Mouse (Mus musculus): Measurements from ENCODE around the gene Pcx. TPM values are rescaled to one million over a fixed set of nuclear protein-coding genes. Genes with fewer than 3 reads are reported as not detected.
"Not testable (repeated sequence)": the region's sequence is repeated elsewhere in the genome, so short reads cannot be mapped to it uniquely, and the experiment has no call there.

Pcx gene
- total RNA-seq, 2 experiments from 2014 or later, result 56.9 to 66.3 TPM

DNA sequence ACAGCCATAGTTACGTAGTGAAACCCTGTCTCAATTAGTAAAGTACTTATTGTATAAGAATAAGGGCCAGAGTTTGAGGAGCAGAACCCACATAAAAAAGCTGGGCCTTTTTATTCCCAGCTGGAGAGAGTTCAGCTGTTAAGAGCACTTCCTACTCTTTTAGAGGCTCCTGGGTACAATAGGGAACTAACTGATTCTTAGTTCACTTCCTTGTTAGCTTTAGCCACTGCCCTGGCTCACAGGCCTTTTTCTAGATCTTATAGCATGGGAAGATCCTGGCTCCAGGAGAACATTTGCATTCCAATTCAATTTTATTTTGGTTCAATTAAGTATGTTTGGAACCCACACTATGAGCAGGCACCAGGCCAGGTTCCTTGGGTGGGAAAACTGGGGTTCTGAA, 61.4 kb downstream of the Pcx start:
- DNase-seq (ENCODE audit: low spot score in 2 of 2), result no peak
- intact Hi-C loops (cut with DNase I), result no loop called here

DNA sequence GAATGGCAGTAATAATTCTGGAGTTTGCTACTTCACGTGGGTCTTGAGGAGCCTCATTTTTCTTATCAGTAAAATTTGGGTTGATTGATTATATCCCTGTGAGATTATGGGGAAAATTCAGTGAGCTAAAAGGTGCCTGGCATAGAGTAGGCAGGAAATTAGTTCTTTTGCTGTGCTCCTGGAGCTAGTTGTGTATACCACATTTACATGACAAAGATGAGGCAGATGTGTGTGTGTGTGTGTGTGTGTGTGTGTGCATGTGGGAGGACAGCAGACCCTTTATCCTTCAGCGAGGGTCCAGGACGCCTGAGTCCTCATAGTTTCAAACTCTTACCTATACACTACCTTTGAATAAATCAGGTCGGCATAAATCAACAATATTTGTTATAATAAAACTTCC, 61.8 kb downstream of the Pcx start:
- no peak for DNase-seq (ENCODE audit: low spot score in 2 of 2)
- intact Hi-C loops (cut with DNase I), result no loop called here

- intact Hi-C loops (cut with DNase I), result no loop called here
- DNase-seq (ENCODE audit: low spot score in 2 of 2), result no peak
Observed at GRCm38 (mm10) chr19:4572467-4572866, 62.2 kb downstream of the Pcx start.

DNA sequence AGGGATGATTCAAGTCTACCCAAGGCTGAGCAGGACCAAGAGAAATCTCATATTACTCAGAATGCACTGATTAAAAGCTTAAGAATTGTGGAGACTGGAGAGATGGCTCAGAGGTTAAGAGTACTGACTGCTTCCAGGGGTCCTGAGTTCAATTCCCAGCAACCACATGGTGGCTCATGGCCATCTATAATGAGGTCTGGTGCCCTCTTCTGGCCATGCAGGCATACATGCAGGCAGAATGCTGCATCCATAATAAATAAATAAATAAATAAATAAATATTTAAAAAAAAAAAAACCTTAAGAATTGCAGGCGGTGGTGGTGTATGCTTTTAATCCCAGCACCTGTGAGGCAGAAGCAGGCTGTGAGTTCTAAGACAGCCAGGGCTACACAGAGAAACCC, 63.0 kb downstream of the Pcx start:
- intact Hi-C loops (cut with DNase I), result no loop called here
- DNase-seq (ENCODE audit: low spot score in 2 of 2), result no peak

DNA sequence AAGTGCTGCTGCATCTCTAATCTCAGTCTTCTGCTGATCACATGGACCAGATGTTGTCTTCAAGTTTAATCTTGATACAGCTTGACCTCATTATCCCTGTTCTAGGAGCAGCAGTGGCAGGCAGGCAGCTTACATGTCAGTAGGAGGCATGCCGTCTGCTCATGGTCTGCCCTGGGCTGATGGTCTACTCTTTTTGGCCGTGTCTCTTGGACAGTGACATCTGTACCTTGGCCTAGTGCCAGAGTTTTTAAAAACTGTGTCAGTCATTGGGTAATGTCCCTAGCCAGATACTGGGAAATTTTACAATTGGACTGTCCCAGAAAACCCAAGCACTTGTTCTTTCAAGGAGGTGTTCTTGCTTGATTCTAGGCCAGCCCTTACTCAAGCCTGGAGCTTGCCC, 68.5 kb downstream of the Pcx start:
- DNase-seq (ENCODE audit: low spot score in 2 of 2), result no peak
- intact Hi-C loops (cut with DNase I), result no loop called here

DNA sequence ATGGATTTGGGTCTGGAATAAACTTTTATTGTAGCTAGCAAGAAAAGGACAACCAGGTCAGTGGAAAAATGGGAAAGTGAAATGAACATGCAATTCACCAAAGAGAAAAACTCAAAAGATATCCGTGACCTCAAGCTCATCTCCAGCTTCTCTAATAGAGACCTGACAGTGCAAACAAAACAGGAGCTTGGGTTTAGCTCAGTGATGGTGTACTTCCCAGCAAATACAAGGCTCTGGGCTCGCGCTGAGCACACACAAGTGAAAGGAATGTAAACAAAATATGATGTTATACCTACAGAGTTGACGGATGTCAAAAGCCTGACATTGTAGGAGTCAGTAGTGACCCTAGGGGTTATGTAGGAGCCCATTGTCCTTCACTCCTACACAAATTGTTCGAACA, 69.0 kb downstream of the Pcx start:
- intact Hi-C loops (cut with DNase I), result no loop called here
- no peak for DNase-seq (ENCODE audit: low spot score in 2 of 2)

- peak in 1 of 2 experiments; percentile 16 for DNase-seq (ENCODE audit: low spot score in 2 of 2)
- intact Hi-C loops (cut with DNase I), result no loop called here
Observed at GRCm38 (mm10) chr19:4583856-4584255, 73.6 kb downstream of the Pcx start.

DNA sequence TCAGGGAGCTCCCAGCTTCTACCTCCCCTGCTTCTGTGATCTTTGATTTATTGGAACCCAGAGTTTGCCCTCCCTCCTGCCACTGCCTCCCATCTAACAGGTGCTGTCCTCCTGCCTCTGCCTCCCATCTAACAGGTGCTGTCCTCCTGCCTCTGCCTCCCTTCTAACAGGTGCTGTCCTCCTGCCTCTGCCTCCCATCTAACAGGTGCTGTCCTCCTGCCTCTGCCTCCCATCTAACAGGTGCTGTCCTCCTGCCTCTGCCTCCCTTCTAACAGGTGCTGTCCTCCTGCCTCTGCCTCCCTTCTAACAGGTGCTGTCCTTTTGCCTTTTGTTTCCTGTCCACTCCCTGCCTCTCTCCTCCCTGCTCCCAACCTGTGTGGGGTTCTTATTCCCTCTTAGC, 76.5 kb downstream of the Pcx start:
- intact Hi-C loops (cut with DNase I); DNase-seq (ENCODE audit: low spot score in 2 of 2): not testable (repeated sequence)

DNA sequence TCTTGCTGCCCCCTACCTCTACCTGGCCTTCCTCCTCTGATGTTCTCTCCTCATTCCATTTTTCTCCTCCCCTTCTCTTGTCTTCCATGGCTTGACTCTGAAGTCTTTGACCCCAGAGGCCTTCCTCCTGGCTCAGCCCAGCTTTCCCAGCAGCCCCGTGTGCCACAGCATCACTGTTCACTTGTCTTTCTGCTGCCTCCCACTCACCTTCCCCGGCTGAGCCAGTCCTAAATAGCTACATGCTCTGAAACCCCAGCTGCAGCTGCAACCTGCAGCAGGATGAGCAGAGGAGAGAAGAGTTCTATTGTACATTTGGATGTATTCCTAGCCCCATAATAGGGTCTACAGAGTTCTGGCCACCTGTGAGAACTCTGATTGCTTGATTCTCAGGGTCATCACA, 77.2 kb downstream of the Pcx start:
- intact Hi-C loops (cut with DNase I), result no loop called here
- DNase-seq (ENCODE audit: low spot score in 2 of 2), result peak; percentile 44 to 70

GRCm38 (mm10) chr19:4588430-4588829, 78.2 kb downstream of the Pcx start:
- no peak for DNase-seq (ENCODE audit: low spot score in 2 of 2)
- intact Hi-C loops (cut with DNase I), result no loop called here

- DNase-seq (ENCODE audit: low spot score in 2 of 2), result no peak
- intact Hi-C loops (cut with DNase I), result no loop called here
Observed at GRCm38 (mm10) chr19:4589081-4589480, 78.8 kb downstream of the Pcx start.

DNA sequence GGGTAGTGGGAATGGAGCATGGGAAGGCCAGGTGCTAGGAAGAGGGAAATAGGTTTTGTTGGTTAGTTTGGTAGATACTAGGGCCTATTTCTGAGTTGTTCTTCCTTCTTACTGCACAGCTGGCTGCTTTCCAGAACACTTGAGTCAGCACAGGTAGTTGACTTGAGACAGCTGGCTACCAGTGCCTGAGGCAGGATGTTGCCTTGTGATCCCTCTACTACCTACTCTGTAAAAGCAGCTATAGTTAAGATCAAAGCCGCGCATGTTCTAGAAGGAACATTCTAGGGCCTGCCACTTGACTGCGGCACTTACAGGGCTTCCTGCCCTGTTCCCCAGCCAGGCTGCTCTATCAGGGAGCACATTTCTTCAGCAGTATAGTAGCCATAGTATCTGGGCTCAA, 79.8 kb downstream of the Pcx start:
- intact Hi-C loops (cut with DNase I), result no loop called here
- no peak for DNase-seq (ENCODE audit: low spot score in 2 of 2)

GRCm38 (mm10) chr19:4593792-4594522, 83.7 kb downstream of the Pcx start:
- intact Hi-C loops (cut with DNase I), result no loop called here
- no peak for DNase-seq (ENCODE audit: low spot score in 2 of 2)

DNA sequence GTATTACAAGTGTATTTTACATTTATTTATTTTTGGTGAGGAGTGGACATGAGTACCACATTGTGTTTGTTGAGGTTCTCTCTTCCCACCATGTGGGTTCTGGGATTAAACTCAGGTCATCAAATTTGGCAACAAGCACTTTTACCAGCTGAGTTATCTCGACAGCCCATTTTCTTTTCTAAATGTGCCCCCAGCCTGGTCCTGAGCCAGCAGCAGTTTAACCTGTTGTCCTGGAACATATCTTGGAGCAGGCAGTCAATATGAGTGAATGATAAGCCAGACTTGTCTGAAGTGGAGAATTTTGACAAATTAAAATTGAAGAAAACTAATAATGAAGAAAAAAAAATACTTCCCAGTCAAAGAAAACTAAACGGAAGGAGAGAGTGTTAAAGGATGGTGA, 85.8 kb downstream of the Pcx start:
- intact Hi-C loops (cut with DNase I), result no loop called here
- DNase-seq (ENCODE audit: low spot score in 2 of 2), result no peak

- no peak for DNase-seq (ENCODE audit: low spot score in 2 of 2)
- intact Hi-C loops (cut with DNase I), result no loop called here
Observed at GRCm38 (mm10) chr19:4602459-4602858, 92.2 kb downstream of the Pcx start.

- intact Hi-C loops (cut with DNase I), result no loop called here
Observed at GRCm38 (mm10) chr19:4603801-4604723, 93.8 kb downstream of the Pcx start.

GRCm38 (mm10) chr19:4605654-4606053, 95.4 kb downstream of the Pcx start:
- DNase-seq (ENCODE audit: low spot score in 2 of 2), result no peak
- intact Hi-C loops (cut with DNase I), result no loop called here

More at GRCm38 (mm10) chr19:4603801-4604723, 93.8 kb downstream of the Pcx start:
- no peak for DNase-seq (ENCODE audit: low spot score in 2 of 2)

DNA sequence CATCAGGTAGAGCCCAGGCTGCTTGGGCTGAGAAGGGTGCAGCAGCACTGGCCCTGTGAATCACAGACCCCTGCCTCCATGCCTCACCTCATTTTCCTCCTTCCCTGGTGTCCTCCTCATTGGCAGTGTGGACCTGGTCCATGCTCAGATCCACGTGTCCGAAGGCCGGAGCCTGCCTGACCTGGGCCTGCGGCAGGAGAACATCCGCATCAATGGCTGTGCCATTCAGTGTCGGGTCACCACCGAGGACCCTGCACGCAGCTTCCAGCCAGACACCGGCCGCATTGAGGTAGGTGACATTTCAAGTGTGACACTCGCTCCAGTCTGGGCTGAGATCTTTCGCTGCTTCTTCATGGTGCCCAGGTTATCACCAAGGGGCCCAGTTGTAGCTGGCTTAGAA, 97.1 kb downstream of the Pcx start:
- intact Hi-C loops (cut with DNase I), result no loop called here

GRCm38 (mm10) chr19:4608511-4608910, 98.2 kb downstream of the Pcx start:
- intact Hi-C loops (cut with DNase I), result no loop called here
- DNase-seq (ENCODE audit: low spot score in 2 of 2), result no peak

More for the DNA sequence above, 97.1 kb downstream of the Pcx start:
- no peak for DNase-seq (ENCODE audit: low spot score in 2 of 2)

DNA sequence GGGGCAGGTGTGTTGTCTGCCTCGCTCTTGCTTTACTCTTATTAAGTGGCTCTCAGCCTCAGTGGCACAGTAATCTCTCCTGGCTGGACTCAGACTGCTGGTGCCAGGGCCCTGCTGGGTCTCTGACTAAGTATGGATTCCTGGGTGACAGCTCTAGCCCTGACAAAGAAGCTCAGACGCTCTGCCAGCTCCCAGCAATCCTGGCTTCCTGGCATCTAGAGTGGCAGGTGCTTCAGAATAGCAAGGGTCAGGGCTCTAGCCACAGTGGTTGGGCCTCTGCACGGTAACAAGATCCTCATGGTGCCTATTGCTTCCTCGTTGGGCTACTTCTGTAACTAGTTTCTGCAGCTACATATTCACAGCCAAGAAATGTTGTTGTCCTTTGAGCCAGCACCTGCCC, 99.8 kb downstream of the Pcx start:
- intact Hi-C loops (cut with DNase I), result no loop called here
- DNase-seq (ENCODE audit: low spot score in 2 of 2), result no peak

Measured in left cerebral cortex, postnatal 25 days (tissue).